Mouse (Mus musculus) testis, adult 2 months (tissue): ENCODE data around the gene Exosc5.

Source experiments
- CTCF ChIP-seq: fragments of 200-500 bp; IDR thresholded peaks from 2 replicates; pipeline ENCODE4 v1.5.1; 2012; ENCODE audit warnings: low read depth, mild to moderate bottlenecking, inconsistent platforms, low read length, moderate library complexity; ENCODE audit not compliant: control insufficient read depth, insufficient read depth, insufficient replicate concordance
- POLR2A ChIP-seq: fragments of 200-500 bp; IDR thresholded peaks from 2 replicates; pipeline ENCODE4 v1.6.1; 2012; ENCODE audit warnings: low read depth, mild to moderate bottlenecking, inconsistent platforms, low read length, moderate library complexity; ENCODE audit not compliant: control insufficient read depth

DNA sequence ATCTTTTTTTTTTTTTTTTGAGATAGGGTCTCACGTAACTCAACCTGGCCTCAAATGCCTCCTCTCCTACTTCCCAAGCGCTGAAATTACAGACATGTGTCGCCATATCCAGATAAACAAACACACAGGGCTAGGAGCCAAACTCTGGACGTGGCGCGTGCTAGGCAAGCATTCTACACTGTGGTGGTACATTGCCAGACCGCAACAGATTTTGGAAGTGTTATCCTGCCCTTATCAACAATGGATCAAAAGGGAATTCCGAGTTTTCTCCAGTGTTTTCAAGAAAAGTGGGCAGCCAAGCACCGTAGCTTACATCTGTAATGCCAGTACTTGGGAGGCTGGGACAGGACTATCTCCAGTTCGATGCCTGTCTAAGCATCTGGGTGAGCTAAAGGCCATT, 1.2 kb upstream of the Exosc5 start:
- TF ChIP-seq CTCF (no peak), POLR2A (no peak)
